7 mouse cellular contexts compared by ENCODE assay signal in genomic region chr11:116087194-116088130, GRCm38 (mm10). TPM values are rescaled to one million over a fixed set of nuclear protein-coding genes. Genes with fewer than 3 reads are reported as not detected.
DNase-seq lines count a peak whose midpoint lies in the region; ATAC-seq and TF ChIP-seq lines count a peak whose summit lies in the region.

No protein-coding gene starts in this region.

- intact Hi-C loops in gastrocnemius, postnatal 36 days (cut with DNase I) = loop anchor here (1.0 kb wide), 1 partner anchor 43 kb away; no protein-coding TSS in a partner anchor
- intact Hi-C loops in left cerebral cortex, postnatal 4 days (cut with DNase I) = loop anchor here (5.0 kb wide), 1 partner anchor 45 kb away; the partner anchor contains the start of gene Trim65

- peak; percentile 93 for DNase-seq in adrenal gland, adult 2 months
- peak; percentile 90 for DNase-seq in embryo, embryonic 10.5 days (ENCODE audit: low spot score)
- DNase-seq in gastrocnemius, postnatal 36 days = peak; percentile 87 to 88
- DNase-seq in left cerebral cortex, postnatal 4 days = peak; percentile 89
- peak; percentile 98 for DNase-seq in midbrain, embryonic 11.5 days (ENCODE audit: low spot score, missing footprints)

- H3K27ac ChIP-seq in intestine, embryonic 15.5 days = peak overlapping the region; percentile 86
- no peak overlapping the region; the same call in 1 of the 2 replicates for H3K27ac ChIP-seq in midbrain, embryonic 11.5 days (ENCODE audit: low read depth, low read length)
- H3K27ac ChIP-seq in small intestine, adult 2 months (ENCODE audit: insufficient read depth, low read depth, low read length) = peak overlapping the region; percentile 97

- H3K27me3 ChIP-seq in intestine, embryonic 15.5 days (replicated peaks) = no peaks in the 10 kb centered on the region
- no peaks in the 10 kb centered on the region for H3K27me3 ChIP-seq in midbrain, embryonic 11.5 days (ENCODE audit: control insufficient read depth, insufficient read depth, low read length)
- H3K27me3 ChIP-seq in small intestine, adult 2 months (ENCODE audit: control insufficient read depth, insufficient read depth, low read length) = no peaks in the 10 kb centered on the region

- peak overlapping the region; percentile 46 for H3K4me3 ChIP-seq in intestine, embryonic 15.5 days (replicated peaks)
- H3K4me3 ChIP-seq in midbrain, embryonic 11.5 days (ENCODE audit: low read depth, low read length) = peak overlapping the region; percentile 45
- peak overlapping the region; percentile 61 for H3K4me3 ChIP-seq in small intestine, adult 2 months (ENCODE audit: low read depth, low read length)

- H3K4me1 ChIP-seq in intestine, embryonic 15.5 days (replicated peaks) = peaks cover 18% of the 10 kb centered on the region
- peaks cover 15% of the 10 kb centered on the region for H3K4me1 ChIP-seq in midbrain, embryonic 11.5 days (ENCODE audit: control insufficient read depth, insufficient read depth, low read length)
- peaks cover 17% of the 10 kb centered on the region for H3K4me1 ChIP-seq in small intestine, adult 2 months (ENCODE audit: control insufficient read depth, insufficient read depth, insufficient read length, low read length)

- peak; percentile 10; the same call in 1 of the 2 replicates for TF ChIP-seq POLR2A in small intestine, adult 2 months (IDR thresholded peaks at IDR 0.05; ENCODE audit: low read depth, low read length)

- peaks cover 14% of the 10 kb centered on the region for H3K36me3 ChIP-seq in intestine, embryonic 15.5 days
- peaks cover under 1% of the 10 kb centered on the region; the same call in 1 of the 2 replicates for H3K36me3 ChIP-seq in midbrain, embryonic 11.5 days (ENCODE audit: control insufficient read depth, insufficient read depth, low read length)
- peaks cover 13% of the 10 kb centered on the region for H3K36me3 ChIP-seq in small intestine, adult 2 months (ENCODE audit: control insufficient read depth, insufficient read depth, low read length)

- H3K9me3 ChIP-seq in intestine, embryonic 15.5 days = no peaks in the 10 kb centered on the region
- H3K9me3 ChIP-seq in midbrain, embryonic 11.5 days (ENCODE audit: control insufficient read depth, low read length) = no peaks in the 10 kb centered on the region

- 2% methylated on average over 31 of the region's 31 CpGs for WGBS in intestine, embryonic 15.5 days
- WGBS in midbrain, embryonic 11.5 days = 5% methylated on average over 31 of the region's 31 CpGs
- WGBS in small intestine, adult 2 months = 1% methylated on average over 31 of the region's 31 CpGs

- H3K9ac ChIP-seq in intestine, embryonic 15.5 days = peak overlapping the region; percentile 33; the same call in 1 of the 2 replicates
- peak overlapping the region; percentile 50 for H3K9ac ChIP-seq in midbrain, embryonic 11.5 days (ENCODE audit: low read length)

- peak; percentile 81 for TF ChIP-seq CTCF in small intestine, adult 2 months (IDR thresholded peaks at IDR 0.05; ENCODE audit: extremely low read depth, insufficient read length, insufficient replicate concordance, low read depth, low read length)

- peak; percentile 86 for ATAC-seq in intestine, embryonic 15.5 days
- peak; percentile 80 for ATAC-seq in midbrain, embryonic 11.5 days (ENCODE audit: low FRiP score)

- peak overlapping the region; percentile 55 for H3K4me2 ChIP-seq in intestine, embryonic 15.5 days (replicated peaks)
- peak overlapping the region; percentile 56 for H3K4me2 ChIP-seq in midbrain, embryonic 11.5 days

RNA-seq across cellular contexts. Expression of gene Wbp2, which starts 0.7 kb away (rescaled TPM):
- 100 to 1,000 TPM; 165 to 185 TPM for total RNA-seq in adrenal gland, adult 2 months (2021)
- polyA plus RNA-seq in adrenal gland, adult 2 months (2012; rRNA removed) = 517 and 528 TPM in 2 replicates
- 10 to 100 TPM; 70.1 to 71.0 TPM for total RNA-seq in gastrocnemius, postnatal 36 days (2021)
- 93.5 and 98.1 TPM in 2 replicates for polyA plus RNA-seq in intestine, embryonic 15.5 days (2015; fragmentation: Nextera tagmentation; extraction: Ambion mirVana)
- 100 to 1,000 TPM; 171 to 176 TPM for total RNA-seq in left cerebral cortex, postnatal 4 days (2021)
- polyA plus RNA-seq in midbrain, embryonic 11.5 days (2014; fragmentation: Nextera tagmentation; extraction: Ambion mirVana) = 84.9 and 86.8 TPM in 2 replicates
- polyA plus RNA-seq in small intestine, adult 2 months (2012; rRNA removed) = 139 and 334 TPM in 2 replicates

RNA-seq across cellular contexts. Expression of gene Unc13d, which starts 9.7 kb away (rescaled TPM):
- total RNA-seq in adrenal gland, adult 2 months (2021) = 1 to 10 TPM in 1 of 2 experiments, under 1 TPM in 1; 0.83 to 1.0 TPM
- polyA plus RNA-seq in adrenal gland, adult 2 months (2012; rRNA removed) = 2.3 and 3.4 TPM in 2 replicates
- under 1 TPM; 0.30 to 0.48 TPM for total RNA-seq in gastrocnemius, postnatal 36 days (2021)
- polyA plus RNA-seq in intestine, embryonic 15.5 days (2015; fragmentation: Nextera tagmentation; extraction: Ambion mirVana) = 4.2 and 5.2 TPM in 2 replicates
- total RNA-seq in left cerebral cortex, postnatal 4 days (2021) = 1 to 10 TPM in 1 of 2 experiments, under 1 TPM in 1; 0.56 to 1.2 TPM
- 0.82 and 1.1 TPM in 2 replicates for polyA plus RNA-seq in midbrain, embryonic 11.5 days (2014; fragmentation: Nextera tagmentation; extraction: Ambion mirVana)
- polyA plus RNA-seq in small intestine, adult 2 months (2012; rRNA removed) = 5.8 and 7.1 TPM in 2 replicates

RNA-seq across cellular contexts. Expression of gene Trim47, which starts 39.5 kb away (rescaled TPM):
- 10 to 100 TPM; 10.3 to 17.9 TPM for total RNA-seq in adrenal gland, adult 2 months (2021)
- polyA plus RNA-seq in adrenal gland, adult 2 months (2012; rRNA removed) = 49.1 and 68.9 TPM in 2 replicates
- total RNA-seq in gastrocnemius, postnatal 36 days (2021) = 1 to 10 TPM; 9.1 to 9.3 TPM
- polyA plus RNA-seq in intestine, embryonic 15.5 days (2015; fragmentation: Nextera tagmentation; extraction: Ambion mirVana) = 18.0 and 20.9 TPM in 2 replicates
- 1 to 10 TPM; 9.2 to 9.3 TPM for total RNA-seq in left cerebral cortex, postnatal 4 days (2021)
- 2.7 TPM in 2 replicates for polyA plus RNA-seq in midbrain, embryonic 11.5 days (2014; fragmentation: Nextera tagmentation; extraction: Ambion mirVana)
- polyA plus RNA-seq in small intestine, adult 2 months (2012; rRNA removed) = 28.3 and 28.5 TPM in 2 replicates

RNA-seq across cellular contexts. Expression of gene Trim65, which starts 43.5 kb away (rescaled TPM):
- total RNA-seq in adrenal gland, adult 2 months (2021) = 10 to 100 TPM in 1 of 2 experiments, 1 to 10 TPM in 1; 9.5 to 11.8 TPM
- 15.9 and 16.0 TPM in 2 replicates for polyA plus RNA-seq in adrenal gland, adult 2 months (2012; rRNA removed)
- 1 to 10 TPM; 4.1 to 4.8 TPM for total RNA-seq in gastrocnemius, postnatal 36 days (2021)
- polyA plus RNA-seq in intestine, embryonic 15.5 days (2015; fragmentation: Nextera tagmentation; extraction: Ambion mirVana) = 6.4 and 7.1 TPM in 2 replicates
- total RNA-seq in left cerebral cortex, postnatal 4 days (2021) = 1 to 10 TPM; 4.9 to 5.2 TPM
- 1.3 TPM in 2 replicates for polyA plus RNA-seq in midbrain, embryonic 11.5 days (2014; fragmentation: Nextera tagmentation; extraction: Ambion mirVana)
- polyA plus RNA-seq in small intestine, adult 2 months (2012; rRNA removed) = 11.9 and 13.3 TPM in 2 replicates

RNA-seq across cellular contexts. Expression of gene Mrpl38, which starts 51.2 kb away (rescaled TPM):
- total RNA-seq in adrenal gland, adult 2 months (2021) = 100 to 1,000 TPM; 102 to 108 TPM
- polyA plus RNA-seq in adrenal gland, adult 2 months (2012; rRNA removed) = 134 and 167 TPM in 2 replicates
- total RNA-seq in gastrocnemius, postnatal 36 days (2021) = 10 to 100 TPM; 49.4 to 49.9 TPM
- polyA plus RNA-seq in intestine, embryonic 15.5 days (2015; fragmentation: Nextera tagmentation; extraction: Ambion mirVana) = 107 and 109 TPM in 2 replicates
- 10 to 100 TPM; 52.2 to 54.0 TPM for total RNA-seq in left cerebral cortex, postnatal 4 days (2021)
- polyA plus RNA-seq in midbrain, embryonic 11.5 days (2014; fragmentation: Nextera tagmentation; extraction: Ambion mirVana) = 96.3 and 97.0 TPM in 2 replicates
- 36.4 and 40.1 TPM in 2 replicates for polyA plus RNA-seq in small intestine, adult 2 months (2012; rRNA removed)
